Mouse (Mus musculus) thymus, postnatal 36 days (tissue): Measurements from ENCODE around the gene Mtrr.
"Not testable (repeated sequence)": the region's sequence is repeated elsewhere in the genome, so short reads cannot be mapped to it uniquely, and the experiment has no call there.

ENCODE experiments used
- DNase-seq, 2 experiments: peaks; one replicate each; pipeline ENCODE4 v3.0.0; 2022; ENCODE audit warnings: mixed read lengths in 2 of 2

Mtrr gene

GRCm38 (mm10) chr13:68568110-68568509 is 13.8 kb downstream of the Mtrr start:
- no peak for DNase-seq

GRCm38 (mm10) chr13:68553391-68553790 is 28.6 kb downstream of the Mtrr start:
- DNase-seq, result not testable (repeated sequence)
